Mouse (Mus musculus) liver, embryonic 12.5 days (tissue): Measurements from ENCODE around the gene Prdx2. TPM values are rescaled to one million over a fixed set of nuclear protein-coding genes. Genes with fewer than 3 reads are reported as not detected.

ENCODE experiments used
- ATAC-seq: fragments of 200-750 bp; cut with Nextera tagmentation; 2 replicates; pipeline ENCODE4 v1.8.0; 2017; ENCODE audit warnings: moderate number of reproducible peaks, mild to moderate bottlenecking, moderate library complexity
- H3K27ac ChIP-seq: fragments of 300-500 bp; sonication (generic); 2 replicates; pipeline ENCODE4 v1.5.1; 2016; ENCODE audit warnings: mild to moderate bottlenecking
- H3K27me3 ChIP-seq: fragments of 300-500 bp; sonication (generic); replicated peaks from 2 replicates; pipeline ENCODE4 v1.6.1; 2016; ENCODE audit warnings: mild to moderate bottlenecking, moderate library complexity
- H3K36me3 ChIP-seq: fragments of 300-500 bp; sonication (generic); 2 replicates; pipeline ENCODE4 v1.6.1; 2016; ENCODE audit warnings: mild to moderate bottlenecking, moderate library complexity
- H3K4me1 ChIP-seq: fragments of 300-500 bp; sonication (generic); 2 replicates; pipeline ENCODE4 v1.6.1; 2016
- H3K4me2 ChIP-seq: fragments of 300-500 bp; sonication (generic); 2 replicates; pipeline ENCODE4 v1.6.1; 2016; ENCODE audit warnings: mild to moderate bottlenecking, moderate library complexity
- H3K4me3 ChIP-seq: fragments of 300-500 bp; sonication (generic); 2 replicates; pipeline ENCODE4 v1.5.1; 2016; ENCODE audit warnings: mild to moderate bottlenecking, moderate library complexity
- H3K9ac ChIP-seq: fragments of 300-500 bp; sonication (generic); 2 replicates; pipeline ENCODE4 v1.6.1; 2016; ENCODE audit warnings: mild to moderate bottlenecking, moderate library complexity
- H3K9me3 ChIP-seq: fragments of 300-500 bp; sonication (generic); replicated peaks from 2 replicates; pipeline ENCODE4 v1.6.1; 2016; ENCODE audit warnings: mild to moderate bottlenecking, moderate library complexity
- WGBS: fragments of 180-500 bp; shearing (Covaris S2); methylation state at CpG from one replicate; pipeline ENCODE4 v1.1.7; 2016; ENCODE audit not compliant: insufficient replicate concordance; 5-methylcytosine and 5-hydroxymethylcytosine counted together
- polyA plus RNA-seq: library from polyadenylated mRNA; unstranded; fragments of >200 nt; fragmentation: Nextera tagmentation; extraction: Ambion mirVana; gene quantifications from 2 replicates; pipeline ENCODE4 v1.2.1, GENCODE M21; 2016

Gene Prdx2
- polyA plus RNA-seq, 1 experiment from 2014 or later: 1,895 TPM

GRCm38 (mm10) chr8:84956768-84957167 lies 12.6 kb upstream of the Prdx2 start:
- no peak overlapping the region for H3K9ac ChIP-seq
- no peak for ATAC-seq
- H3K4me3 ChIP-seq: no peak overlapping the region

GRCm38 (mm10) chr8:84959811-84960210 lies 9.6 kb upstream of the Prdx2 start:
- Histone ChIP-seq H3K9ac (no peak overlapping the region), H3K36me3 (peaks cover 86% of the 10 kb centered on the region), H3K4me3 (no peak overlapping the region), H3K27ac (no peak overlapping the region), H3K4me2 (no peak overlapping the region), H3K9me3 (no peaks in the 10 kb centered on the region), H3K4me1 (peaks cover 11% of the 10 kb centered on the region), H3K27me3 (no peaks in the 10 kb centered on the region; the same call in 1 of the 2 replicates)
- 85% methylated on average over 7 of the region's 7 CpGs for WGBS
- ATAC-seq: no peak

More at GRCm38 (mm10) chr8:84956768-84957167, 12.6 kb upstream of the Prdx2 start:
- H3K4me1 ChIP-seq: peaks cover 9% of the 10 kb centered on the region
- H3K27ac ChIP-seq: no peak overlapping the region
- H3K27me3 ChIP-seq: peaks cover 21% of the 10 kb centered on the region
- no peak overlapping the region for H3K4me2 ChIP-seq
- peaks cover 62% of the 10 kb centered on the region for H3K36me3 ChIP-seq
- WGBS: 45% methylated on average over 2 of the region's 2 CpGs
- no peaks in the 10 kb centered on the region for H3K9me3 ChIP-seq

GRCm38 (mm10) chr8:84963952-84964351 lies 5.4 kb upstream of the Prdx2 start:
- WGBS: 76% methylated on average over 4 of the region's 4 CpGs
- Histone ChIP-seq H3K27ac (no peak overlapping the region), H3K9ac (no peak overlapping the region), H3K36me3 (peaks cover 52% of the 10 kb centered on the region), H3K4me1 (peaks cover 47% of the 10 kb centered on the region), H3K27me3 (no peaks in the 10 kb centered on the region), H3K9me3 (no peaks in the 10 kb centered on the region), H3K4me3 (peak overlapping the region; percentile 84), H3K4me2 (peak overlapping the region; percentile 94)
- ATAC-seq: no peak

GRCm38 (mm10) chr8:84965731-84966291 lies 3.6 kb upstream of the Prdx2 start:
- H3K9ac ChIP-seq: peak overlapping the region; percentile 89
- peak overlapping the region; percentile 97 for H3K27ac ChIP-seq
- no peaks in the 10 kb centered on the region for H3K27me3 ChIP-seq
- WGBS: under 1% methylated on average over 41 of the region's 41 CpGs
- peaks cover 41% of the 10 kb centered on the region for H3K36me3 ChIP-seq
- no peaks in the 10 kb centered on the region for H3K9me3 ChIP-seq
- peaks cover 53% of the 10 kb centered on the region for H3K4me1 ChIP-seq
- ATAC-seq: peak; percentile 76
- H3K4me2 ChIP-seq: peak overlapping the region; percentile 94
- H3K4me3 ChIP-seq: peak overlapping the region; percentile 84

DNA sequence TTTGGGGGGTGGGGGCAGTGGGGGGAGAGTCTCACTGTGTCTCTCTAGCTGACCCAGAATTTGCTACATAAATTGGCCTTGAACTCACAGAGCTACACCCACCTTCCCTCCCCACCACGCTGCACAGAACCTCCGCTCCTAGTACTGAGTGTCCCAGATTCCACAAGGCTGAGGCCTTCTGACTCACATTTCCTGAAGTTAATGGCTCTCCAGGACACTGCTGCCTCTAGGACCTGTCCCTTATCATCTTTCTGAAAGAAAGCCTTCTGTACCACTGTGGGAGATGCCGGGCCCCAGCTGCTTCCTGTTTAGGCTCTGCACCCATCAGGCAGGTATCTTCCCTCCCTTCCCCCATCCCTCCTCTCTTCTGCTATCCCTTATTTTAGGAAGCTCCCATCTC lies 2.8 kb upstream of the Prdx2 start:
- H3K4me1 ChIP-seq: peaks cover 61% of the 10 kb centered on the region
- peak overlapping the region; percentile 62 for H3K9ac ChIP-seq
- H3K27ac ChIP-seq: peak overlapping the region; percentile 97
- no peaks in the 10 kb centered on the region for H3K9me3 ChIP-seq
- WGBS: 11% methylated on average over 3 of the region's 3 CpGs
- peak overlapping the region; percentile 84 for H3K4me3 ChIP-seq
- H3K36me3 ChIP-seq: peaks cover 41% of the 10 kb centered on the region
- H3K27me3 ChIP-seq: no peaks in the 10 kb centered on the region
- ATAC-seq: no peak
- H3K4me2 ChIP-seq: peak overlapping the region; percentile 94

- Histone ChIP-seq H3K27me3 (no peaks in the 10 kb centered on the region), H3K9ac (peak overlapping the region; percentile 94), H3K27ac (peak overlapping the region; percentile 97), H3K36me3 (peaks cover 41% of the 10 kb centered on the region), H3K4me3 (peak overlapping the region; percentile 81; the same call in 1 of the 2 replicates), H3K9me3 (no peaks in the 10 kb centered on the region), H3K4me2 (peak overlapping the region; percentile 94), H3K4me1 (peaks cover 72% of the 10 kb centered on the region)
- 82% methylated on average over 13 of the region's 13 CpGs for WGBS
- ATAC-seq: no peak
Observed at GRCm38 (mm10) chr8:84967532-84968304, 1.7 kb upstream of the Prdx2 start.

GRCm38 (mm10) chr8:84968650-84969049 lies 737 bp upstream of the Prdx2 start:
- WGBS: 13% methylated on average over 2 of the region's 2 CpGs
- Histone ChIP-seq H3K9me3 (no peaks in the 10 kb centered on the region), H3K4me2 (peak overlapping the region; percentile 94), H3K27ac (peak overlapping the region; percentile 97), H3K9ac (peak overlapping the region; percentile 94), H3K27me3 (no peaks in the 10 kb centered on the region), H3K4me1 (peaks cover 81% of the 10 kb centered on the region), H3K4me3 (peak overlapping the region; percentile 81), H3K36me3 (peaks cover 44% of the 10 kb centered on the region)
- no peak for ATAC-seq

DNA sequence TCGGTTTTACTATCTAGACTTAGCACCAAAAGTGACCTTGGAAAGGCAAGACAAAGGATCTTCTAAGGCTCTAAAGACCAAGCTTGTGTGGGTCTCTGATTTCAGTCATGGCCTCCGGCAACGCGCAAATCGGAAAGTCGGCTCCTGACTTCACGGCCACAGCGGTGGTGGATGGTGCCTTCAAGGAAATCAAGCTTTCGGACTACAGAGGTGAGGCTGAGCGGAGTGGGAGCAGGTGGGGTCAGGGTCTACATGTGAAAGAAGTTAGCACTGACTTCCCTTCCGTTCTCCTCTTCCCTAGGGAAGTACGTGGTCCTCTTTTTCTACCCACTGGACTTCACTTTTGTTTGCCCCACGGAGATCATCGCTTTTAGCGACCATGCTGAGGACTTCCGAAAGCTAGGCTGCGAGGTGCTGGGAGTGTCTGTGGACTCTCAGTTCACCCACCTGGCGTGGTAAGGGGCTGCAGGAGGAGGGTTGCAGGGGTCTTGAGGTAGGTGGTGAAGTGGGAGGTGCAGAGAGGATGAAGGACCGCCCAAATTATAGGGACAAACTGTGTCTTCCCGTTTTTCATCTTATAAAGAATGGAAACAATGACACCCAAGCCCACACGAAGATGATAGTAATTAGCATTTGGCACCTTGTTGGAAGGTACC lies 876 bp downstream of the Prdx2 start:
- WGBS: 4% methylated on average over 21 of the region's 21 CpGs
- peaks cover 51% of the 10 kb centered on the region for H3K36me3 ChIP-seq
- no peaks in the 10 kb centered on the region for H3K27me3 ChIP-seq
- H3K4me3 ChIP-seq: peak overlapping the region; percentile 81
- peaks cover 81% of the 10 kb centered on the region for H3K4me1 ChIP-seq
- H3K27ac ChIP-seq: peak overlapping the region; percentile 97
- H3K9me3 ChIP-seq: no peaks in the 10 kb centered on the region
- peak overlapping the region; percentile 94 for H3K4me2 ChIP-seq
- no peak for ATAC-seq
- H3K9ac ChIP-seq: peak overlapping the region; percentile 94

- ATAC-seq: peak; percentile 86
- H3K9ac ChIP-seq: peak overlapping the region; percentile 94
- H3K36me3 ChIP-seq: peaks cover 55% of the 10 kb centered on the region
- no peaks in the 10 kb centered on the region for H3K9me3 ChIP-seq
- 20% methylated on average over 5 of the region's 5 CpGs for WGBS
- no peaks in the 10 kb centered on the region for H3K27me3 ChIP-seq
- H3K4me2 ChIP-seq: peak overlapping the region; percentile 94
- H3K4me3 ChIP-seq: peak overlapping the region; percentile 81
- peaks cover 86% of the 10 kb centered on the region for H3K4me1 ChIP-seq
- peak overlapping the region; percentile 97 for H3K27ac ChIP-seq
Observed at GRCm38 (mm10) chr8:84970913-84971312, 1.5 kb downstream of the Prdx2 start.

DNA sequence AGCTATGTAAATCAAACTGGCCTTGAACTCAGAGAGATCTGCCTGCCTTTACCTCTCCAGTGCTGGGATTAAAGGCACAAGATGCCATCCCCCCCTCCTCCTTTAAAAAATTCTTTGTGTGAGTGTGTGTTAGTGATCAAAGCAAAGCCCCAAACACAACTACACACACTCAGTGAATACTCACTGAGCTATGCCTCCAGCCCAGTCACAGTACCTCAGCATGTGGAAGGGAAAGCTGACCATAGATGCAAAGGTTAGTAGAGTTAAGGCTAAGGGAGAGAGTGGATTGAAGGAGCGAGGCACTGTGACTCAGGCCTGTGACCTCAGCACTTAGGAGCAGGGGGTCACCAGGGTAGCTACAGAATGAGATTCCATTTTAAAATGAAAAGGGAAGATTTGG lies 3.7 kb downstream of the Prdx2 start:
- H3K9me3 ChIP-seq: no peaks in the 10 kb centered on the region
- no peak for ATAC-seq
- H3K9ac ChIP-seq: peak overlapping the region; percentile 94
- H3K27ac ChIP-seq: peak overlapping the region; percentile 97
- H3K36me3 ChIP-seq: peaks cover 55% of the 10 kb centered on the region
- H3K4me1 ChIP-seq: peaks cover 86% of the 10 kb centered on the region
- 88% methylated on average over 1 of the region's 1 CpGs for WGBS
- peak overlapping the region; percentile 94 for H3K4me2 ChIP-seq
- no peaks in the 10 kb centered on the region for H3K27me3 ChIP-seq
- peak overlapping the region; percentile 81; the same call in 1 of the 2 replicates for H3K4me3 ChIP-seq

GRCm38 (mm10) chr8:84973803-84974542 lies 4.6 kb downstream of the Prdx2 start:
- Histone ChIP-seq H3K4me3 (peak overlapping the region; percentile 81), H3K4me2 (peak overlapping the region; percentile 94), H3K27me3 (no peaks in the 10 kb centered on the region), H3K4me1 (peaks cover 86% of the 10 kb centered on the region), H3K27ac (peak overlapping the region; percentile 97), H3K36me3 (peaks cover 55% of the 10 kb centered on the region), H3K9ac (peak overlapping the region; percentile 94), H3K9me3 (no peaks in the 10 kb centered on the region)
- WGBS: 63% methylated on average over 4 of the region's 4 CpGs
- no peak for ATAC-seq
